Mouse (Mus musculus) cerebellum, adult 2 months (tissue): Measurements from ENCODE around the gene Etnk1. TPM values are rescaled to one million over a fixed set of nuclear protein-coding genes. Genes with fewer than 3 reads are reported as not detected.

Experiments
- DNase-seq, 2 experiments: peaks; one replicate each; pipeline ENCODE4 v3.0.0; 2021
- H3K27ac ChIP-seq: fragments of 200-500 bp; 2 replicates; pipeline ENCODE4 v1.5.1; 2012; ENCODE audit warnings: low read length, control low read depth, inconsistent platforms; ENCODE audit not compliant: insufficient read depth
- H3K27me3 ChIP-seq: fragments of 200-500 bp; 2 replicates; pipeline ENCODE4 v1.6.1; 2012; ENCODE audit warnings: inconsistent platforms, mild to moderate bottlenecking, low read length, moderate library complexity; ENCODE audit not compliant: control insufficient read depth, insufficient read depth
- H3K4me1 ChIP-seq: fragments of 200-500 bp; 2 replicates; pipeline ENCODE4 v1.6.1; 2011; ENCODE audit warnings: low read length; ENCODE audit not compliant: control insufficient read depth, insufficient read depth
- H3K4me3 ChIP-seq: fragments of 200-500 bp; replicated peaks from 2 replicates; pipeline ENCODE3; 2011; ENCODE audit warnings: mild to moderate bottlenecking, low read depth, low read length, control low read depth; ENCODE audit not compliant: insufficient read depth
- CTCF ChIP-seq: fragments of 200-500 bp; IDR thresholded peaks from 2 replicates; pipeline ENCODE4 v1.5.1; 2011; ENCODE audit warnings: low read depth, mild to moderate bottlenecking, control low read depth, low read length, moderate library complexity, borderline replicate concordance; ENCODE audit not compliant: insufficient read depth
- POLR2A ChIP-seq: fragments of 200-500 bp; IDR thresholded peaks from 2 replicates; pipeline ENCODE4 v1.6.1; 2011; ENCODE audit warnings: low read length, control low read depth, borderline replicate concordance; ENCODE audit not compliant: insufficient read depth
- WGBS: fragments of 180-500 bp; shearing (Covaris S2); methylation state at CpG from one replicate; pipeline ENCODE4 v1.1.7; 2018; 5-methylcytosine and 5-hydroxymethylcytosine counted together
- polyA plus RNA-seq: library from polyadenylated mRNA; depleted of rRNA; stranded (reverse); fragments of >200 nt; gene quantifications from 2 replicates; pipeline ENCODE4 v1.2.3, GENCODE M21; 2012

Etnk1 gene
- polyA plus RNA-seq, 1 experiment = 163 TPM

- no peak overlapping the region for H3K4me3 ChIP-seq
- DNase-seq = no peak
- H3K27ac ChIP-seq = no peak overlapping the region
- no peaks in the 10 kb centered on the region; the same call in 1 of the 2 replicates for H3K4me1 ChIP-seq
- WGBS = 22% methylated on average over 9 of the region's 9 CpGs
- H3K27me3 ChIP-seq = no peaks in the 10 kb centered on the region
- TF ChIP-seq POLR2A (no peak), CTCF (no peak)
These were observed 14.6 kb upstream of the Etnk1 start for GRCm38 (mm10) chr6:143152321-143152827.

- 18% methylated on average over 2 of the region's 2 CpGs for WGBS
- TF ChIP-seq POLR2A (no peak), CTCF (no peak)
- Histone ChIP-seq H3K27me3 (no peaks in the 10 kb centered on the region), H3K27ac (no peak overlapping the region), H3K4me1 (no peaks in the 10 kb centered on the region; the same call in 1 of the 2 replicates), H3K4me3 (no peak overlapping the region)
- no peak for DNase-seq
These were observed 13.9 kb upstream of the Etnk1 start for GRCm38 (mm10) chr6:143153160-143153559.

GRCm38 (mm10) chr6:143153751-143154494, 13.1 kb upstream of the Etnk1 start:
- H3K27ac ChIP-seq = no peak overlapping the region
- no peaks in the 10 kb centered on the region; the same call in 1 of the 2 replicates for H3K4me1 ChIP-seq
- H3K27me3 ChIP-seq = no peaks in the 10 kb centered on the region
- no peak for TF ChIP-seq POLR2A
- no peak for TF ChIP-seq CTCF
- WGBS = 55% methylated on average over 10 of the region's 10 CpGs
- DNase-seq = no peak
- H3K4me3 ChIP-seq = no peak overlapping the region

- no peak for DNase-seq
- H3K4me1 ChIP-seq = no peaks in the 10 kb centered on the region; the same call in 1 of the 2 replicates
- WGBS = 79% methylated on average over 13 of the region's 13 CpGs
- H3K4me3 ChIP-seq = no peak overlapping the region
- H3K27me3 ChIP-seq = no peaks in the 10 kb centered on the region
- H3K27ac ChIP-seq = no peak overlapping the region
- no peak for TF ChIP-seq CTCF
- TF ChIP-seq POLR2A = no peak
These were observed 12.1 kb upstream of the Etnk1 start for GRCm38 (mm10) chr6:143154885-143155284.

GRCm38 (mm10) chr6:143155996-143156395, 11.0 kb upstream of the Etnk1 start:
- Histone ChIP-seq H3K27ac (no peak overlapping the region), H3K4me3 (no peak overlapping the region), H3K4me1 (no peaks in the 10 kb centered on the region; the same call in 1 of the 2 replicates), H3K27me3 (no peaks in the 10 kb centered on the region)
- WGBS = 89% methylated on average over 1 of the region's 1 CpGs
- no peak for TF ChIP-seq POLR2A
- no peak for TF ChIP-seq CTCF
- DNase-seq = no peak

- 87% methylated on average over 7 of the region's 7 CpGs for WGBS
- TF ChIP-seq POLR2A = no peak
- TF ChIP-seq CTCF = no peak
- H3K4me3 ChIP-seq = no peak overlapping the region
These were observed 10.3 kb upstream of the Etnk1 start for GRCm38 (mm10) chr6:143156684-143157083.

GRCm38 (mm10) chr6:143157401-143157800, 9.6 kb upstream of the Etnk1 start:
- DNase-seq = no peak
- Histone ChIP-seq H3K27me3 (no peaks in the 10 kb centered on the region), H3K4me1 (no peaks in the 10 kb centered on the region; the same call in 1 of the 2 replicates), H3K4me3 (no peak overlapping the region), H3K27ac (no peak overlapping the region)
- TF ChIP-seq CTCF (no peak), POLR2A (no peak)
- WGBS = 93% methylated on average over 8 of the region's 8 CpGs

More at GRCm38 (mm10) chr6:143156684-143157083, 10.3 kb upstream of the Etnk1 start:
- H3K27ac ChIP-seq = no peak overlapping the region
- H3K27me3 ChIP-seq = no peaks in the 10 kb centered on the region
- DNase-seq = no peak
- no peaks in the 10 kb centered on the region; the same call in 1 of the 2 replicates for H3K4me1 ChIP-seq
